Mouse (Mus musculus) CH12.LX (cell line): ENCODE results near the gene Nsg2. TPM values are rescaled to one million over a fixed set of nuclear protein-coding genes. Genes with fewer than 3 reads are reported as not detected.

Source experiments
- DNase-seq: peaks from one replicate; pipeline ENCODE4 v3.0.0-alpha.2; 2013; ENCODE audit errors: extremely low read depth
- H3K27ac ChIP-seq: 2 replicates; pipeline ENCODE4 v1.5.1; 2012; ENCODE audit warnings: low read depth, mild to moderate bottlenecking, control low read depth, moderate library complexity; ENCODE audit not compliant: insufficient read depth
- H3K27me3 ChIP-seq: replicated peaks from 2 replicates; pipeline ENCODE3; 2012; ENCODE audit warnings: inconsistent platforms
- H3K36me3 ChIP-seq, 2 experiments: replicated peaks in 1 of 2; 2 replicates each; pipeline versions ENCODE3 to v1.6.1; 2012; ENCODE audit warnings: inconsistent platforms in 1 of 2, low read length in 1 of 2, mild to moderate bottlenecking in 1 of 2, mixed read lengths in 1 of 2, moderate library complexity in 1 of 2; ENCODE audit not compliant: control insufficient read depth in 1 of 2, insufficient read depth in 1 of 2
- H3K4me1 ChIP-seq, 2 experiments: 2 replicates each; pipeline ENCODE4 v1.6.1; 2012; ENCODE audit warnings: inconsistent platforms in 1 of 2, moderate library complexity in 1 of 2; ENCODE audit not compliant: insufficient read depth in 2 of 2, control insufficient read depth in 1 of 2
- H3K4me2 ChIP-seq: 2 replicates; pipeline ENCODE4 v1.6.1; 2012; ENCODE audit warnings: low read depth, mild to moderate bottlenecking, control low read depth; ENCODE audit not compliant: poor library complexity, insufficient read depth, severe bottlenecking
- H3K4me3 ChIP-seq, 3 experiments: fragments of 150-350 bp in 1 of 3; sonication (generic) in 1 of 3; replicated peaks in 1 of 3; 2 replicates each; pipeline versions ENCODE3 to v1.5.1; 2011 to 2012; ENCODE audit warnings: low read depth in 2 of 3, low read length in 2 of 3, mild to moderate bottlenecking in 2 of 3, moderate library complexity in 2 of 3, control low read depth in 1 of 3, improper control_type of control experiment in 1 of 3, inconsistent platforms in 1 of 3, mixed read lengths in 1 of 3; ENCODE audit not compliant: poor library complexity in 1 of 3
- H3K79me2 ChIP-seq: replicated peaks from 2 replicates; pipeline ENCODE4 v1.6.1; 2012; ENCODE audit warnings: mild to moderate bottlenecking, moderate library complexity; ENCODE audit not compliant: control insufficient read depth, poor library complexity, insufficient read depth, severe bottlenecking; ENCODE audit errors: extremely low read depth
- H3K9ac ChIP-seq: 2 replicates; pipeline ENCODE4 v1.6.1; 2012; ENCODE audit warnings: low read depth, mild to moderate bottlenecking, control low read depth, moderate library complexity; ENCODE audit not compliant: insufficient read depth
- H3K9me3 ChIP-seq: replicated peaks from 2 replicates; pipeline ENCODE3; 2012; ENCODE audit warnings: low read length, inconsistent platforms, mixed read lengths
- BHLHE40 ChIP-seq: IDR thresholded peaks from 2 replicates; pipeline ENCODE4 v1.6.1; 2011; ENCODE audit warnings: mild to moderate bottlenecking, low read depth, low read length, improper control_type of control experiment
- CHD1 ChIP-seq: IDR thresholded peaks from 2 replicates; pipeline ENCODE4 v1.6.1; 2012; ENCODE audit warnings: low read depth, low read length, improper control_type of control experiment, inconsistent platforms
- CHD2 ChIP-seq: IDR thresholded peaks from 2 replicates; pipeline ENCODE4 v1.6.1; 2011; ENCODE audit warnings: low read length, improper control_type of control experiment
- CTCF ChIP-seq, 2 experiments: IDR thresholded peaks in 1 of 2; conservative IDR thresholded peaks in 1 of 2; 2 replicates each; pipeline ENCODE4 v1.5.1; 2011 to 2012; ENCODE audit warnings: low read depth in 2 of 2, low read length in 2 of 2, improper control_type of control experiment in 1 of 2, inconsistent platforms in 1 of 2, mild to moderate bottlenecking in 1 of 2, moderate library complexity in 1 of 2
- E2F4 ChIP-seq: IDR thresholded peaks from 2 replicates; pipeline ENCODE4 v1.6.1; 2011; ENCODE audit warnings: low read depth, low read length, improper control_type of control experiment; ENCODE audit not compliant: insufficient replicate concordance
- ELF1 ChIP-seq: IDR thresholded peaks from 2 replicates; pipeline ENCODE4 v1.6.1; 2014; ENCODE audit warnings: low read depth, mild to moderate bottlenecking, inconsistent platforms, low read length, improper control_type of control experiment
- EP300 ChIP-seq: IDR thresholded peaks from 2 replicates; pipeline ENCODE4 v1.6.1; 2011; ENCODE audit warnings: low read length, improper control_type of control experiment
- ETS1 ChIP-seq: conservative IDR thresholded peaks from 2 replicates; pipeline ENCODE4 v1.6.1; 2012; ENCODE audit warnings: low read depth, mild to moderate bottlenecking, inconsistent platforms, low read length, improper control_type of control experiment, moderate library complexity
- GABPA ChIP-seq: IDR thresholded peaks from 2 replicates; pipeline ENCODE4 v1.6.1; 2012; ENCODE audit warnings: low read depth, low read length, improper control_type of control experiment, inconsistent platforms; ENCODE audit not compliant: insufficient replicate concordance
- IRF4 ChIP-seq: IDR thresholded peaks from 2 replicates; pipeline ENCODE4 v1.6.1; 2014; ENCODE audit warnings: low read depth, mild to moderate bottlenecking, inconsistent platforms, low read length, improper control_type of control experiment
- JUN ChIP-seq: IDR thresholded peaks from 2 replicates; pipeline ENCODE4 v1.6.1; 2011; ENCODE audit warnings: low read depth, mild to moderate bottlenecking, low read length, improper control_type of control experiment, moderate library complexity; ENCODE audit not compliant: insufficient read depth
- KAT2A ChIP-seq: IDR thresholded peaks from 2 replicates; pipeline ENCODE4 v1.6.1; 2012; ENCODE audit warnings: low read length, improper control_type of control experiment, inconsistent platforms; ENCODE audit not compliant: insufficient replicate concordance
- MAFK ChIP-seq: IDR thresholded peaks from 2 replicates; pipeline ENCODE4 v1.6.1; 2011; ENCODE audit warnings: low read length, improper control_type of control experiment; ENCODE audit not compliant: insufficient replicate concordance
- MAX ChIP-seq: IDR thresholded peaks from 2 replicates; pipeline ENCODE4 v1.6.1; 2011; ENCODE audit warnings: low read length, improper control_type of control experiment
- MEF2A ChIP-seq: IDR thresholded peaks from 2 replicates; pipeline ENCODE4 v1.6.1; 2014; ENCODE audit warnings: low read depth, mild to moderate bottlenecking, inconsistent platforms, low read length, improper control_type of control experiment, borderline replicate concordance
- MXI1 ChIP-seq: IDR thresholded peaks from 2 replicates; pipeline ENCODE4 v1.6.1; 2011; ENCODE audit warnings: mild to moderate bottlenecking, low read depth, low read length, improper control_type of control experiment
- MYC ChIP-seq: IDR thresholded peaks from 2 replicates; pipeline ENCODE4 v1.6.1; 2011; ENCODE audit warnings: low read depth, mild to moderate bottlenecking, improper control_type of control experiment, low read length
- NELFE ChIP-seq: IDR thresholded peaks from 2 replicates; pipeline ENCODE4 v1.6.1; 2011; ENCODE audit warnings: low read depth, low read length, improper control_type of control experiment
- NRF1 ChIP-seq: IDR thresholded peaks from 2 replicates; pipeline ENCODE4 v1.6.1; 2014; ENCODE audit warnings: low read depth, mild to moderate bottlenecking, inconsistent platforms, low read length, improper control_type of control experiment, moderate library complexity
- POLR2AphosphoS2 ChIP-seq: IDR thresholded peaks from 2 replicates; pipeline ENCODE4 v1.6.1; 2011; ENCODE audit warnings: low read depth, low read length, improper control_type of control experiment
- RCOR1 ChIP-seq: conservative IDR thresholded peaks from 2 replicates; pipeline ENCODE4 v1.6.1; 2012; ENCODE audit warnings: low read depth, mild to moderate bottlenecking, inconsistent platforms, low read length, improper control_type of control experiment
- TCF12 ChIP-seq: IDR thresholded peaks from 2 replicates; pipeline ENCODE4 v1.6.1; 2014; ENCODE audit warnings: low read depth, mild to moderate bottlenecking, inconsistent platforms, low read length, improper control_type of control experiment
- USF1 ChIP-seq: IDR thresholded peaks from 2 replicates; pipeline ENCODE4 v1.6.1; 2014; ENCODE audit warnings: low read depth, mild to moderate bottlenecking, inconsistent platforms, low read length, improper control_type of control experiment
- ZC3H11A ChIP-seq: IDR thresholded peaks from 2 replicates; pipeline ENCODE4 v1.6.1; 2012; ENCODE audit warnings: low read depth, mild to moderate bottlenecking, inconsistent platforms, low read length, improper control_type of control experiment
- ZNF384 ChIP-seq: IDR thresholded peaks from 2 replicates; pipeline ENCODE4 v1.6.1; 2012; ENCODE audit warnings: low read depth, low read length, improper control_type of control experiment, inconsistent platforms
- dilution Hi-C: fragments of 300-500 bp; cut with MboI; formaldehyde crosslinking; loops from 2 replicates; pipeline ENCODE4 v1.14.3; 2020; ENCODE audit warnings: low sequenced_read_pairs; ENCODE audit not compliant: extremely low pct_unique_long_range_greater_than_20kb, extremely low pct_ligation_motif_present
- in situ Hi-C: fragments of 300-500 bp; cut with MboI; formaldehyde crosslinking; loops from 3 replicates; pipeline ENCODE4 v1.14.3; 2019; ENCODE audit warnings: low sequenced_read_pairs, low pct_ligation_motif_present, low pct_unique_long_range_greater_than_20kb, mixed read lengths
- polyA plus RNA-seq: library from polyadenylated mRNA; unstranded; fragments of >175 nt; gene quantifications from 2 replicates; pipeline ENCODE4 v1.2.1, GENCODE M21; 2012; ENCODE audit warnings: low read depth; ENCODE audit not compliant: insufficient read length
- total RNA-seq, 2 experiments: library from RNA; depleted of rRNA; stranded (reverse); fragments of 300-350 nt in 1 of 2; fragments of >200 nt in 1 of 2; gene quantifications; 2 replicates each; pipeline ENCODE4 v1.2.3; 2012 to 2014

Nsg2 gene
- total and polyA plus RNA-seq, 3 experiments = 2.8 to 7.5 (median 7.4) TPM

DNA sequence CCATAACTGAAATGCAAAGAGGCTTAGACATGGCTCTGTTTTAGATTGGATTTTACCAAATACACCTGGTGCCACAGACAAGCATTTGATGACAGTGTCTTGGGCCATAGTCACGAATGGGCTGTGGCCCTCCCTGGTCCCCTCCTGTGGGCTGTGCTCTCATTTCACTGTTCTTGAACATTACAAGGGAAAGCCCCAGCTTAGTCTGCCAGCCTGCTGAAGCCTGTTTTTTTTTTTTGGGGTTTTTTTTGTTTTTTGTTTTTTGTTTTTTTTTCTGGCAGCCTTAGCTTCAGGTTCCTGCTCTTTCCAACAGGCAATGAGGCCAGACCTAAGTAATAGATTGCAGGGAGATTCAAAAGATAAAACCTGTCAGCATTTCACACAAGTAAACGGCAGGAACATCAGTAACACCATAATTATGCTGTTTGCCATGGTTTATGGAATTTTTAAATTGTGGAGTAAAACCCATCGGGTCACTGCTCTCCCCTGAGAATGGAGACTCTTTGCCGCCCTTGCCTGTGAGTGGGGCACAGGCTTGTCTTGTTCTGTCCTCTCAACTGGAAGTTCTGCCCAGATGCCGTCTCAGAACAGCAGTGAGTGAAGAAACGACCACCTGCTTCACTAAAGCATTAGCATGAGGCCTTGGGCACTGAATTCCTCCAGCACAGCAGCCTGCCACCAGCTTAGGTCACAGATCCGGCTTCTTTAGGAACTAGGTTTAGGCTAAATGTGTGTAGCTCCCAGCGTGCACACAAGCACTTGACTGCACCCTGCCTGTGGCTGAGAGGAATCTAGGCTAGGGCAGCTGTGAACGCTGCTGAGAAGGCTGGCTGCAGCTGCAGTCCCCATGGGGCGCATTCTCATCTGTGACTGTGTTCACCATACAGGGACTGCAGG, 105.7 kb downstream of the Nsg2 start (continued):
- peak; percentile 60 for TF ChIP-seq MEF2A
- TF ChIP-seq USF1 = no peak
- TF ChIP-seq MAX = peak; percentile 42; the same call in 1 of the 2 replicates
- 0 out of 2 replicates have a peak, but pooled peaks have one; percentile 19 for TF ChIP-seq MYC
- no peak for TF ChIP-seq GABPA
- TF ChIP-seq CTCF (conservative IDR thresholded peaks at IDR 0.05 in 1 of 2, IDR thresholded peaks at IDR 0.05 in 1 of 2; ENCODE audit: low read depth in 2 of 2, low read length in 2 of 2) = peak in 1 of 2 experiments; percentile 75; a peak in 2 of 4 replicates
- peak; percentile 37 for TF ChIP-seq ETS1
- no peak for TF ChIP-seq POLR2AphosphoS2
- peak; percentile 57 for TF ChIP-seq IRF4
- no peak for TF ChIP-seq KAT2A
- no peak for TF ChIP-seq NELFE
- TF ChIP-seq CHD2 = no peak
- TF ChIP-seq MXI1 = 0 out of 2 replicates have a peak, but pooled peaks have one; percentile 17
- TF ChIP-seq ELF1 = no peak
- no peak for TF ChIP-seq E2F4
- no peak for TF ChIP-seq JUN
- TF ChIP-seq EP300 = peak; percentile 54; the same call in 1 of the 2 replicates
- TF ChIP-seq NRF1 = no peak
- TF ChIP-seq RCOR1 = no peak

DNA sequence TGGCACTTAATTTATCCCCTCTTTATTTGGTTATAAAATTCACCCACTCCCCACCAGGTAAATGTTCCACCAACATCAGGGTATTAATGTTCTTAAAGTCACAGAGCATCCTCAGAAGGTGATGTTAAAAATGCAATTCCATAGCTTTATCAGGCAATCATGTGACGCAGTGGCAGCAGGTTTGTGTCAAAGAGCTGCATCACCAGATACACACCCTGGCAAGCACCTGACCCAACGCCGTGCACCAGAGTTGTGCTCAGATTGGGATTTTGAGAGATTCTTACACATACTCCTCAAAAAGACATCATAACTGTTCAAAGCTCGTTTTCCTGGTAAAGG, 106.4 kb downstream of the Nsg2 start:
- no peaks in the 10 kb centered on the region for H3K36me3 ChIP-seq
- no peak for DNase-seq
- H3K9me3 ChIP-seq = peaks cover 2% of the 10 kb centered on the region
- H3K4me1 ChIP-seq = peaks cover 12 to 42% of the 10 kb centered on the region in 2 experiments
- in situ Hi-C loops = loop anchor here (5.0 to 25.0 kb wide), 2 partner anchors 109 to 844 kb away; no protein-coding TSS in a partner anchor
- TF ChIP-seq USF1 = no peak
- TF ChIP-seq BHLHE40 = no peak
- TF ChIP-seq ZC3H11A = no peak
- TF ChIP-seq TCF12 = no peak
- TF ChIP-seq ETS1 = no peak
- no peak for TF ChIP-seq MAFK
- TF ChIP-seq CHD1 = no peak
- TF ChIP-seq ZNF384 = no peak
- H3K27ac ChIP-seq = no peak overlapping the region
- peak overlapping the region; percentile 41; the same call in 1 of the 2 replicates for H3K4me2 ChIP-seq
- H3K27me3 ChIP-seq = no peaks in the 10 kb centered on the region
- H3K4me3 ChIP-seq = no peak overlapping the region
- H3K9ac ChIP-seq = no peak overlapping the region
- no peaks in the 10 kb centered on the region for H3K79me2 ChIP-seq
- dilution Hi-C loops = no loop called here
